In the genomic region with DNA sequence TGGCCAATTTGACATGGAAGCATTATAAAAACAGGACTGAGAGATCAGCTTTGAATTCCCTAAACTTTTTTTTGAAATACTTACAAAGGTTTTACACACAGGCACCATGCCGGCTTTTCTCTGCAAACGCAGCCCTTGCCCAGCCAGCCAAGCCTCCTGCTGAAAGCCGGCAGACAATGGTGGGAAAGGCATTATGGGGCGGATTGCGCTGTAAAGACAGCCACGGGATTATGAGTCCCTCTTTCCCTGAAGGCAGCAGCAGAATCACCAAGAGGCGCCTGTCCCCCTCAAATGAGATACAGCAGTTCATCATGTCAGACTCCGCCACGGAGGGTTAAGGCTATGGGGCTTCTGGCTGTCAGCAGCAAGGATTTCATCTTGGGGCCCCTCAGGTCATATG, we compare ENCODE assay signal across 12 mouse cellular contexts. TPM values are rescaled to one million over a fixed set of nuclear protein-coding genes. Genes with fewer than 3 reads are reported as not detected.
A peak's percentile ranks its signal among the peaks of the same experiment; 100 is the strongest.
DNase-seq lines count a peak whose midpoint lies in the region; ATAC-seq lines count a peak whose summit lies in the region.
"Had no signal": no experiment of that assay in that cellular context is flagged by ENCODE, and none has a peak within 500 bp of the region (broad histone marks: within the 10 kb centered on the region; RNA-seq: fewer than 3 reads in every experiment).

No protein-coding gene starts in this region.

- peak overlapping the region; percentile 40 for H3K9ac ChIP-seq in forebrain, embryonic 11.5 days (ENCODE audit: low read length)
- H3K9ac ChIP-seq in hindbrain, embryonic 16.5 days (ENCODE audit: low read depth, low read length), result peak overlapping the region; percentile 27
- H3K9ac ChIP-seq in neural tube, embryonic 12.5 days, result peak overlapping the region; percentile 3; the same call in 1 of the 2 replicates
- H3K9ac ChIP-seq: liver, embryonic 14.5 days had no signal

- WGBS in forebrain, embryonic 11.5 days, result 16% methylated on average over 9 of the region's 9 CpGs
- 14% methylated on average over 9 of the region's 9 CpGs for WGBS in hindbrain, embryonic 16.5 days
- WGBS in neural tube, embryonic 12.5 days, result 14% methylated on average over 9 of the region's 9 CpGs

- H3K4me3 ChIP-seq in forebrain, embryonic 11.5 days (ENCODE audit: low read depth, low read length), result no peak overlapping the region
- H3K4me3 ChIP-seq in hindbrain, embryonic 16.5 days (ENCODE audit: low read length), result peak overlapping the region; percentile 6; the same call in 1 of the 2 replicates
- no peak overlapping the region for H3K4me3 ChIP-seq in neural tube, embryonic 12.5 days

- H3K27me3 ChIP-seq in forebrain, embryonic 11.5 days (ENCODE audit: control insufficient read depth, insufficient read depth, low read length), result no peaks in the 10 kb centered on the region
- H3K27me3 ChIP-seq in hindbrain, embryonic 16.5 days (replicated peaks; ENCODE audit: control insufficient read depth, insufficient read depth, low read length), result no peaks in the 10 kb centered on the region
- H3K27me3 ChIP-seq in neural tube, embryonic 12.5 days (replicated peaks), result no peaks in the 10 kb centered on the region

- H3K36me3 ChIP-seq in forebrain, embryonic 11.5 days (ENCODE audit: control insufficient read depth, insufficient read depth, low read length), result no peaks in the 10 kb centered on the region
- peaks cover 5% of the 10 kb centered on the region for H3K36me3 ChIP-seq in hindbrain, embryonic 16.5 days (ENCODE audit: control insufficient read depth, insufficient read depth, low read length)
- peaks cover 2% of the 10 kb centered on the region; the same call in 1 of the 2 replicates for H3K36me3 ChIP-seq in neural tube, embryonic 12.5 days

- H3K27ac ChIP-seq in forebrain, embryonic 11.5 days (ENCODE audit: low read depth, low read length), result peak overlapping the region; percentile 60; the same call in 1 of the 2 replicates
- peak overlapping the region; percentile 12; the same call in 1 of the 2 replicates for H3K27ac ChIP-seq in hindbrain, embryonic 16.5 days (ENCODE audit: low read depth, low read length)
- H3K27ac ChIP-seq in neural tube, embryonic 12.5 days, result no peak overlapping the region
- H3K27ac ChIP-seq: liver, embryonic 14.5 days had no signal

- peak; percentile 41 for DNase-seq in embryo, embryonic 10.5 days (ENCODE audit: low spot score)
- DNase-seq in forebrain, embryonic 11.5 days (ENCODE audit: low spot score), result peak; percentile 65
- DNase-seq in left cerebral cortex, adult 9 months (ENCODE audit: low spot score in 2 of 2), result no peak
- no peak for DNase-seq in urinary bladder, postnatal 14 days (ENCODE audit: low spot score)
- DNase-seq: cerebellum, postnatal 14 days; gastrocnemius, postnatal 25 days; kidney, postnatal 25 days; thymus, postnatal 36 days had no signal

- peaks cover 2% of the 10 kb centered on the region; the same call in 1 of the 2 replicates for H3K4me1 ChIP-seq in forebrain, embryonic 11.5 days (replicated peaks; ENCODE audit: control insufficient read depth, insufficient read depth, low read length)
- peaks cover 8% of the 10 kb centered on the region for H3K4me1 ChIP-seq in hindbrain, embryonic 16.5 days (ENCODE audit: control insufficient read depth, insufficient read depth, low read depth, low read length)
- H3K4me1 ChIP-seq in neural tube, embryonic 12.5 days, result peaks cover 16% of the 10 kb centered on the region

- peak; percentile 44; the same call in 1 of the 2 replicates for ATAC-seq in forebrain, embryonic 11.5 days (replicated peaks; ENCODE audit: low FRiP score)
- ATAC-seq in hindbrain, embryonic 16.5 days, result peak; percentile 75; the same call in 1 of the 2 replicates
- peak; percentile 61 for ATAC-seq in neural tube, embryonic 12.5 days (ENCODE audit: low FRiP score, low read depth)
- no peak for ATAC-seq in megakaryocyte, adult 5-6 weeks (ENCODE audit: poor library complexity, severe bottlenecking)

- no peaks in the 10 kb centered on the region; the same call in 1 of the 2 replicates for H3K9me3 ChIP-seq in forebrain, embryonic 11.5 days (ENCODE audit: control insufficient read depth, low read length)
- peaks cover 3% of the 10 kb centered on the region for H3K9me3 ChIP-seq in hindbrain, embryonic 16.5 days (ENCODE audit: control insufficient read depth, low read length)
- no peaks in the 10 kb centered on the region for H3K9me3 ChIP-seq in neural tube, embryonic 12.5 days

- peak overlapping the region; percentile 31; the same call in 1 of the 2 replicates for H3K4me2 ChIP-seq in forebrain, embryonic 11.5 days (ENCODE audit: low read depth, low read length, severe bottlenecking)
- peak overlapping the region; percentile 47 for H3K4me2 ChIP-seq in hindbrain, embryonic 16.5 days (ENCODE audit: low read length)
- peak overlapping the region; percentile 43 for H3K4me2 ChIP-seq in neural tube, embryonic 12.5 days (replicated peaks)

RNA-seq across cellular contexts. Expression of a gene that starts 22.8 kb away (rescaled TPM):
- polyA plus RNA-seq in forebrain, embryonic 11.5 days (2014; fragmentation: Nextera tagmentation; extraction: Ambion mirVana), result 0.36 TPM in 1 of 2 replicates, not detected in the other
- polyA plus RNA-seq in hindbrain, embryonic 16.5 days (2015; fragmentation: Nextera tagmentation; extraction: Ambion mirVana), result 0.15 and 0.40 TPM in 2 replicates
- polyA plus RNA-seq in neural tube, embryonic 12.5 days (2016; fragmentation: Nextera tagmentation; extraction: Ambion mirVana), result 0.14 and 0.34 TPM in 2 replicates
- total RNA-seq in megakaryocyte, adult 5-6 weeks (2015), result 1.9 TPM in 2 replicates
- total RNA-seq in megakaryocyte, adult 5-6 weeks (2017), result 0.22 and 0.73 TPM in 2 replicates

Comparison
In these comparisons a context has a peak if more than half of its experiments do, and no peak if none do; other contexts are left out.
1. DNase-seq: peak in embryo, embryonic 10.5 days (single experiment) and forebrain, embryonic 11.5 days (single experiment); none in left cerebral cortex, adult 9 months (0 of 2) and urinary bladder, postnatal 14 days (single experiment).
2. Peak in every context shown above with its lines, with median percentiles within 50 percentile points of each other: H3K4me2 ChIP-seq and H3K9ac ChIP-seq.